Mouse (Mus musculus) spleen, adult 2 months (tissue): ENCODE results near the gene Srpk2. TPM values are rescaled to one million over a fixed set of nuclear protein-coding genes. Genes with fewer than 3 reads are reported as not detected.

Experiments
- DNase-seq, 2 experiments: peaks; one replicate each; pipeline versions ENCODE4 v3.0.0 to v3.0.0-alpha.2; 2012 to 2021; ENCODE audit warnings: low spot score in 2 of 2, low read depth in 1 of 2
- H3K27ac ChIP-seq: fragments of 200-500 bp; 2 replicates; pipeline ENCODE4 v1.5.1; 2012; ENCODE audit warnings: low read length, inconsistent platforms; ENCODE audit not compliant: insufficient read depth
- H3K27me3 ChIP-seq: fragments of 200-500 bp; 2 replicates; pipeline ENCODE4 v1.6.1; 2012; ENCODE audit warnings: mild to moderate bottlenecking, moderate library complexity, low read length, inconsistent platforms; ENCODE audit not compliant: control insufficient read depth, insufficient read depth
- H3K36me3 ChIP-seq: fragments of 200-500 bp; 2 replicates; pipeline ENCODE4 v1.6.1; 2012; ENCODE audit warnings: mild to moderate bottlenecking, low read length, inconsistent platforms; ENCODE audit not compliant: control insufficient read depth, insufficient read depth
- H3K4me1 ChIP-seq: fragments of 200-500 bp; 2 replicates; pipeline ENCODE4 v1.6.1; 2011; ENCODE audit warnings: inconsistent platforms; ENCODE audit not compliant: control insufficient read depth, insufficient read depth, insufficient read length
- H3K4me3 ChIP-seq: fragments of 200-500 bp; 2 replicates; pipeline ENCODE4 v1.5.1; 2011; ENCODE audit warnings: mild to moderate bottlenecking, inconsistent platforms; ENCODE audit not compliant: insufficient read depth, insufficient read length; ENCODE audit errors: extremely low read depth
- CTCF ChIP-seq: fragments of 200-500 bp; IDR thresholded peaks from 2 replicates; pipeline ENCODE4 v1.5.1; 2011; ENCODE audit warnings: mild to moderate bottlenecking, inconsistent platforms; ENCODE audit not compliant: insufficient read depth, insufficient read length, insufficient replicate concordance; ENCODE audit errors: extremely low read depth
- POLR2A ChIP-seq: fragments of 200-500 bp; IDR thresholded peaks from 2 replicates; pipeline ENCODE4 v1.6.1; 2011; ENCODE audit warnings: low read depth, low read length, inconsistent platforms
- WGBS: fragments of 180-500 bp; shearing (Covaris S2); methylation state at CpG from one replicate; pipeline ENCODE4 v1.1.7; 2018; 5-methylcytosine and 5-hydroxymethylcytosine counted together
- polyA plus RNA-seq: library from polyadenylated mRNA; depleted of rRNA; stranded (reverse); fragments of >200 nt; gene quantifications from 2 replicates; pipeline ENCODE4 v1.2.3, GENCODE M21; 2012

Srpk2 gene
- polyA plus RNA-seq, 1 experiment = 4.1 TPM

GRCm38 (mm10) chr5:23616270-23617103 lies 67.9 kb downstream of the Srpk2 start:
- WGBS = under 1% methylated on average over 11 of the region's 11 CpGs
- peak; percentile 26 to 64 for DNase-seq
- H3K4me3 ChIP-seq = peak overlapping the region; percentile 59

GRCm38 (mm10) chr5:23615586-23616269 lies 68.7 kb downstream of the Srpk2 start:
- no peak for DNase-seq
- Histone ChIP-seq H3K4me3 (peak overlapping the region; percentile 59), H3K27me3 (no peaks in the 10 kb centered on the region), H3K4me1 (peaks cover 5% of the 10 kb centered on the region), H3K27ac (peak overlapping the region; percentile 44; the same call in 1 of the 2 replicates), H3K36me3 (no peaks in the 10 kb centered on the region; the same call in 1 of the 2 replicates)
- 3% methylated on average over 5 of the region's 5 CpGs for WGBS
- TF ChIP-seq CTCF = no peak
- TF ChIP-seq POLR2A = no peak

More at GRCm38 (mm10) chr5:23616270-23617103, 67.9 kb downstream of the Srpk2 start:
- no peak for TF ChIP-seq CTCF
- TF ChIP-seq POLR2A = peak; percentile 43; the same call in 1 of the 2 replicates
- H3K27ac ChIP-seq = peak overlapping the region; percentile 75
- H3K27me3 ChIP-seq = no peaks in the 10 kb centered on the region
- H3K36me3 ChIP-seq = no peaks in the 10 kb centered on the region; the same call in 1 of the 2 replicates
- peaks cover 5% of the 10 kb centered on the region for H3K4me1 ChIP-seq

DNA sequence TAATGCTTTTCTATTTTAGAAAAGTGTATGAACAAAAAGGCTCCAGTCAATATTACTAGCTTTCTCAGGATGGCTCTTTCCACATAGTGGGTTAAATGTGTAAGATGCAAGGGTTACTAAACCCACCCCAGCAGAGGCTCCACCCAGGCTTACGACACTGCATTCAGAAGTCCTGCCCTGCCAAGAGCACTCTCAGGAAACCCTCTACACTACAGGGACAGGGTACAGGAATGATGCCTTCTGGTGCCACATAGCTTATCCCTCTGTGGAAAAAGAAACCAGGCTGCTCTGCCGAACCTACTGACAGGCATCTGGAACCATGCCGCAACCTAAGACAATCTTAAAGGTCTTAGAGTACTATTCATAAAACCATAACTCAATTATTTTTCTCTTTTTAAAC lies 71.6 kb downstream of the Srpk2 start:
- Histone ChIP-seq H3K4me1 (peaks cover 5% of the 10 kb centered on the region), H3K36me3 (no peaks in the 10 kb centered on the region; the same call in 1 of the 2 replicates), H3K27ac (no peak overlapping the region), H3K4me3 (no peak overlapping the region), H3K27me3 (no peaks in the 10 kb centered on the region)
- WGBS = 89% methylated on average over 3 of the region's 3 CpGs
- no peak for DNase-seq
- no peak for TF ChIP-seq CTCF
- TF ChIP-seq POLR2A = no peak

GRCm38 (mm10) chr5:23604036-23604705 lies 80.2 kb downstream of the Srpk2 start:
- TF ChIP-seq POLR2A (no peak), CTCF (no peak)

DNA sequence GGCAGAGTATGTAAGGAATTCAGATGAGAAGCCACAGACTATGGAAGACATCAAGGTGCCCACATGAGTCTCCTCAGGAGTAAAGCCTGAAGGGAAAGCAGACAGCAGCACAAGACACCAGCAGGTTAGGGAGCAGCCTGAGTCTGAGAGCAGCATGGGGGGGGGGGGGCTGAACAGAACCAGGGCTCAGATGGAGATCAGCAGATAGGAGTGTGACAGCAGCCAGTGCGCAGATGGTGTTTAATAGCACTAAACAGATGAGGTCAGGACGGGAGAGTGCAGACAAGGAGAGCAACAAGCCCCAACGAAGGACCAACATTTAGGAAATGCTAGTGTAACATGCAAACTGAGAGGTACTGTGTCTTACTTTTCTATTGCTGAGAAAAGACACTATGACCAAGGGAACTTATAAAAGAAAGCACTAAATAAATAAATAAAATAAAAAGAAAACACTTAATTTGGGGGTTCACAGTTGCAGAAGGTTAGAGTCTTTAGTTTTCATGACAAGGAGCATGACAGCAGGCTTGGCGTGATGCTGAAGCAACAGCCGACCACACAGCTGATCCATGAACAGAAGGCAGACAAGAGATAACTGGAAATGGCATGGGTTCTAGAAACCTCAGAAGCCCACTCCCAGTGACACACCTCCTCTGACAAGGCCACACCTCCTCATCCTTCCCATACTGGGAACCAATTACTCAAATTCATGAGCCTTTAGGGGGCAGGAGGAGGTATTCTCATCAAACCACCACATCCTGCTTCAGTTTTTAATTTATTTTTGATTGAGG lies 84.5 kb downstream of the Srpk2 start:
- 90% methylated on average over 5 of the region's 5 CpGs for WGBS
- DNase-seq = no peak
- Histone ChIP-seq H3K4me3 (no peak overlapping the region), H3K36me3 (no peaks in the 10 kb centered on the region), H3K27me3 (no peaks in the 10 kb centered on the region), H3K4me1 (peaks cover 20% of the 10 kb centered on the region), H3K27ac (no peak overlapping the region)
- TF ChIP-seq POLR2A = no peak
- TF ChIP-seq CTCF = no peak

More at GRCm38 (mm10) chr5:23604036-23604705, 80.2 kb downstream of the Srpk2 start:
- peaks cover 17% of the 10 kb centered on the region for H3K4me1 ChIP-seq
- H3K4me3 ChIP-seq = no peak overlapping the region
- peak; percentile 23 to 57 for DNase-seq
- no peak overlapping the region for H3K27ac ChIP-seq
- no peaks in the 10 kb centered on the region for H3K27me3 ChIP-seq
- H3K36me3 ChIP-seq = no peaks in the 10 kb centered on the region
- WGBS = 37% methylated on average over 7 of the region's 7 CpGs

- DNase-seq = no peak
- H3K4me1 ChIP-seq = peaks cover 15% of the 10 kb centered on the region; the same call in 1 of the 2 replicates
- H3K27ac ChIP-seq = no peak overlapping the region
- TF ChIP-seq CTCF = no peak
- no peaks in the 10 kb centered on the region for H3K27me3 ChIP-seq
- no peak overlapping the region for H3K4me3 ChIP-seq
- 72% methylated on average over 3 of the region's 3 CpGs for WGBS
- H3K36me3 ChIP-seq = 0 out of 2 replicates have a peak, but pooled peaks cover 2% of the 10 kb centered on the region
Observed at GRCm38 (mm10) chr5:23599171-23599570, 85.2 kb downstream of the Srpk2 start.
